Mouse (Mus musculus) limb, embryonic 10.5 days (tissue): ENCODE results near the gene Myl7. TPM values are rescaled to one million over a fixed set of nuclear protein-coding genes. Genes with fewer than 3 reads are reported as not detected.
"Not testable (repeated sequence)": the region's sequence is repeated elsewhere in the genome, so short reads cannot be mapped to it uniquely, and the experiment has no call there.

Experiments used
- DNase-seq: peaks from one replicate; pipeline ENCODE4 v3.0.0-alpha.2; 2017; ENCODE audit warnings: low spot score
- H3K27ac ChIP-seq: fragments of 300-500 bp; sonication (generic); 2 replicates; pipeline ENCODE4 v1.5.1; 2016; ENCODE audit warnings: mild to moderate bottlenecking
- H3K27me3 ChIP-seq: fragments of 300-500 bp; sonication (generic); 2 replicates; pipeline ENCODE4 v1.6.1; 2016; ENCODE audit warnings: low read depth, mild to moderate bottlenecking; ENCODE audit not compliant: poor library complexity, severe bottlenecking
- H3K36me3 ChIP-seq: fragments of 300-500 bp; sonication (generic); 2 replicates; pipeline ENCODE4 v1.6.1; 2016; ENCODE audit warnings: mild to moderate bottlenecking, moderate library complexity
- H3K4me1 ChIP-seq: fragments of 300-500 bp; sonication (generic); 2 replicates; pipeline ENCODE4 v1.6.1; 2016
- H3K4me3 ChIP-seq: fragments of 300-500 bp; sonication (generic); 2 replicates; pipeline ENCODE4 v1.5.1; 2016; ENCODE audit warnings: mild to moderate bottlenecking, moderate library complexity
- H3K9me3 ChIP-seq: fragments of 300-500 bp; sonication (generic); replicated peaks from 2 replicates; pipeline ENCODE4 v1.6.1; 2016; ENCODE audit warnings: mild to moderate bottlenecking
- WGBS: fragments of 180-500 bp; shearing (Covaris S2); methylation state at CpG from one replicate; pipeline ENCODE4 v1.1.7; 2016; 5-methylcytosine and 5-hydroxymethylcytosine counted together
- polyA plus RNA-seq: library from polyadenylated mRNA; unstranded; fragments of >200 nt; fragmentation: Nextera tagmentation; extraction: Ambion mirVana; gene quantifications from 2 replicates; pipeline ENCODE4 v1.2.1, GENCODE M21; 2016

The Myl7 gene
- polyA plus RNA-seq = 6.8 and 8.0 TPM in 2 replicates

- H3K4me3 ChIP-seq = peak within 1 kb of the TSS; percentile 12; the same call in 1 of the 2 replicates
- peaks cover 45% of the 10 kb centered on the region for H3K4me1 ChIP-seq
- no peaks in the 10 kb centered on the region for H3K36me3 ChIP-seq
- WGBS = 49% methylated on average over 5 of the region's 5 CpGs
- no peaks in the 10 kb centered on the region for H3K9me3 ChIP-seq
- DNase-seq = no peak
- peaks cover 79% of the 10 kb centered on the region for H3K27me3 ChIP-seq
- peak within 1 kb of the TSS; percentile 4; the same call in 1 of the 2 replicates for H3K27ac ChIP-seq
These were observed at the start of gene Myl7 for GRCm38 (mm10) chr11:5898531-5898930. Gene Myl7, minus strand, starts transcription at chr11:5898782.

- no peak for DNase-seq
- 52% methylated on average over 4 of the region's 4 CpGs for WGBS
- no peaks in the 10 kb centered on the region for H3K9me3 ChIP-seq
- H3K4me3 ChIP-seq = no peak overlapping the region
- H3K27me3 ChIP-seq = no peaks in the 10 kb centered on the region
- H3K27ac ChIP-seq = peak overlapping the region; percentile 84
- H3K36me3 ChIP-seq = no peaks in the 10 kb centered on the region
- peaks cover 31% of the 10 kb centered on the region for H3K4me1 ChIP-seq
These were observed 49.2 kb upstream of the Myl7 start for GRCm38 (mm10) chr11:5947796-5948195.

GRCm38 (mm10) chr11:5945096-5945495, 46.5 kb upstream of the Myl7 start:
- no peak for DNase-seq
- Histone ChIP-seq H3K27me3 (no peaks in the 10 kb centered on the region), H3K4me3 (no peak overlapping the region), H3K4me1 (peaks cover 30% of the 10 kb centered on the region), H3K36me3 (no peaks in the 10 kb centered on the region), H3K9me3 (no peaks in the 10 kb centered on the region), H3K27ac (no peak overlapping the region)
- WGBS = 85% methylated on average over 2 of the region's 2 CpGs

GRCm38 (mm10) chr11:5942966-5943365, 44.4 kb upstream of the Myl7 start:
- peaks cover 8% of the 10 kb centered on the region for H3K4me1 ChIP-seq
- no peaks in the 10 kb centered on the region for H3K9me3 ChIP-seq
- DNase-seq = no peak
- WGBS = 62% methylated on average over 6 of the region's 6 CpGs
- H3K36me3 ChIP-seq = no peaks in the 10 kb centered on the region
- H3K27ac ChIP-seq = no peak overlapping the region
- H3K27me3 ChIP-seq = no peaks in the 10 kb centered on the region
- no peak overlapping the region for H3K4me3 ChIP-seq

- not testable (repeated sequence) for H3K27me3 ChIP-seq, H3K36me3 ChIP-seq, H3K4me3 ChIP-seq, H3K9me3 ChIP-seq, H3K27ac ChIP-seq, H3K4me1 ChIP-seq, DNase-seq
- 95% methylated on average over 11 of the region's 11 CpGs for WGBS
These were observed 35.9 kb upstream of the Myl7 start for GRCm38 (mm10) chr11:5934531-5934930.

GRCm38 (mm10) chr11:5931947-5932346, 33.4 kb upstream of the Myl7 start:
- H3K27me3 ChIP-seq, H3K27ac ChIP-seq, H3K4me3 ChIP-seq, H3K9me3 ChIP-seq, H3K36me3 ChIP-seq, H3K4me1 ChIP-seq: not testable (repeated sequence)
- peak; percentile 32 for DNase-seq
- WGBS = 90% methylated on average over 6 of the region's 6 CpGs

GRCm38 (mm10) chr11:5930578-5930977, 32.0 kb upstream of the Myl7 start:
- WGBS = 79% methylated on average over 1 of the region's 1 CpGs
- H3K9me3 ChIP-seq = no peaks in the 10 kb centered on the region
- DNase-seq = peak; percentile 12

GRCm38 (mm10) chr11:5926696-5927220, 28.2 kb upstream of the Myl7 start:
- 89% methylated on average over 3 of the region's 3 CpGs for WGBS
- H3K27me3 ChIP-seq = no peaks in the 10 kb centered on the region
- H3K27ac ChIP-seq = no peak overlapping the region
- H3K9me3 ChIP-seq = no peaks in the 10 kb centered on the region
- no peaks in the 10 kb centered on the region for H3K36me3 ChIP-seq
- no peak for DNase-seq
- H3K4me1 ChIP-seq = no peaks in the 10 kb centered on the region
- H3K4me3 ChIP-seq = no peak overlapping the region

More at GRCm38 (mm10) chr11:5930578-5930977, 32.0 kb upstream of the Myl7 start:
- no peaks in the 10 kb centered on the region for H3K27me3 ChIP-seq
- no peaks in the 10 kb centered on the region for H3K4me1 ChIP-seq
- no peak overlapping the region for H3K4me3 ChIP-seq
- no peaks in the 10 kb centered on the region for H3K36me3 ChIP-seq
- no peak overlapping the region for H3K27ac ChIP-seq

GRCm38 (mm10) chr11:5924699-5925098, 26.1 kb upstream of the Myl7 start:
- H3K4me1 ChIP-seq = peaks cover 5% of the 10 kb centered on the region; the same call in 1 of the 2 replicates
- H3K36me3 ChIP-seq = no peaks in the 10 kb centered on the region
- no peak overlapping the region for H3K27ac ChIP-seq
- DNase-seq = no peak
- H3K27me3 ChIP-seq = no peaks in the 10 kb centered on the region
- H3K4me3 ChIP-seq = no peak overlapping the region
- WGBS = 60% methylated on average over 8 of the region's 8 CpGs
- H3K9me3 ChIP-seq = no peaks in the 10 kb centered on the region

- Histone ChIP-seq H3K36me3 (no peaks in the 10 kb centered on the region), H3K9me3 (no peaks in the 10 kb centered on the region), H3K27me3 (0 out of 2 replicates have a peak, but pooled peaks cover 6% of the 10 kb centered on the region), H3K4me3 (0 out of 2 replicates have a peak overlapping the region, but pooled peaks have one; percentile 11), H3K4me1 (peaks cover 9% of the 10 kb centered on the region), H3K27ac (no peak overlapping the region)
- no peak for DNase-seq
- WGBS = 26% methylated on average over 17 of the region's 17 CpGs
These were observed 21.9 kb upstream of the Myl7 start for GRCm38 (mm10) chr11:5920323-5920960.

- H3K27me3 ChIP-seq = peaks cover 13% of the 10 kb centered on the region; the same call in 1 of the 2 replicates
- peaks cover 9% of the 10 kb centered on the region for H3K4me1 ChIP-seq
- H3K9me3 ChIP-seq = no peaks in the 10 kb centered on the region
- 90% methylated on average over 4 of the region's 4 CpGs for WGBS
- no peaks in the 10 kb centered on the region for H3K36me3 ChIP-seq
- DNase-seq = no peak
- no peak overlapping the region for H3K4me3 ChIP-seq
- no peak overlapping the region for H3K27ac ChIP-seq
These were observed 21.0 kb upstream of the Myl7 start for GRCm38 (mm10) chr11:5919606-5920005.

- Histone ChIP-seq H3K4me1 (peaks cover 9% of the 10 kb centered on the region), H3K27ac (no peak overlapping the region), H3K36me3 (no peaks in the 10 kb centered on the region), H3K27me3 (peaks cover 14% of the 10 kb centered on the region; the same call in 1 of the 2 replicates), H3K9me3 (no peaks in the 10 kb centered on the region), H3K4me3 (no peak overlapping the region)
- no peak for DNase-seq
- 48% methylated on average over 2 of the region's 2 CpGs for WGBS
These were observed 19.5 kb upstream of the Myl7 start for GRCm38 (mm10) chr11:5918111-5918510.

- WGBS = 74% methylated on average over 8 of the region's 8 CpGs
These were observed 17.6 kb upstream of the Myl7 start for GRCm38 (mm10) chr11:5916178-5916548.

More at GRCm38 (mm10) chr11:5916178-5916548, 17.6 kb upstream of the Myl7 start:
- no peak for DNase-seq
- Histone ChIP-seq H3K27ac (no peak overlapping the region), H3K4me3 (no peak overlapping the region), H3K27me3 (peaks cover 14% of the 10 kb centered on the region; the same call in 1 of the 2 replicates), H3K36me3 (no peaks in the 10 kb centered on the region), H3K9me3 (no peaks in the 10 kb centered on the region), H3K4me1 (peaks cover 9% of the 10 kb centered on the region)
